Mouse (Mus musculus) ES-Bruce4 (cell line): ENCODE results near the gene Sirt6.

Source experiments
- CTCF ChIP-seq: IDR thresholded peaks from one replicate; pipeline ENCODE4 v1.8.1; 2011; ENCODE audit warnings: low read depth, low read length
- POLR2A ChIP-seq: IDR thresholded peaks from one replicate; pipeline ENCODE4 v1.8.1; 2011; ENCODE audit warnings: low read length; ENCODE audit not compliant: insufficient read depth

DNA sequence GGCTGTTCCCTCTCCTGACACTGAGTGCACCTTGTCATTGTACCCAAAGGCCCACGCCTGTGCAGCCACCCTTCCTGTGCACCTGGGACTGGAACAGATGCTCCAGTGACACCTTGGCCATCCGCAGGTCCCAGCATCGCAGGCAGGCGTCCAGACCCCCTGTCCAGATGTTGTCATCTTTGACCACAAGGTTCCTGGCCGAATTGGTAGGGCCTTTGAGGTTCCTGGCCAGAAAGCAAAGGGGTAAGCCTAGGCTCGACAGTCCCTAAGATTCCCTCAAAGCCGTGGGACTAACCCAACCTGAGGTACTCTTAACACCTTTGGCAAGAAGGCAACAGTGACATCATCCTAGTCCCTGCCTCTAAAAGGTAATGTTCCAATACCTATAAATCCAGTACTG, 35.0 kb downstream of the Sirt6 start:
- TF ChIP-seq CTCF (no peak), POLR2A (no peak)
